Mouse (Mus musculus) lung, postnatal 0 days (tissue): Measurements from ENCODE around the gene Cdc42.
A peak's percentile ranks its signal among the peaks of the same experiment; 100 is the strongest.

Experiments
- CTCF ChIP-seq: IDR thresholded peaks from 2 replicates; pipeline ENCODE4 v1.5.1; 2016; ENCODE audit warnings: antibody characterized with exemption, mild to moderate bottlenecking
- EP300 ChIP-seq: IDR thresholded peaks from 2 replicates; pipeline ENCODE4 v1.6.1; 2016; ENCODE audit warnings: antibody characterized with exemption, mild to moderate bottlenecking, control low read depth

DNA sequence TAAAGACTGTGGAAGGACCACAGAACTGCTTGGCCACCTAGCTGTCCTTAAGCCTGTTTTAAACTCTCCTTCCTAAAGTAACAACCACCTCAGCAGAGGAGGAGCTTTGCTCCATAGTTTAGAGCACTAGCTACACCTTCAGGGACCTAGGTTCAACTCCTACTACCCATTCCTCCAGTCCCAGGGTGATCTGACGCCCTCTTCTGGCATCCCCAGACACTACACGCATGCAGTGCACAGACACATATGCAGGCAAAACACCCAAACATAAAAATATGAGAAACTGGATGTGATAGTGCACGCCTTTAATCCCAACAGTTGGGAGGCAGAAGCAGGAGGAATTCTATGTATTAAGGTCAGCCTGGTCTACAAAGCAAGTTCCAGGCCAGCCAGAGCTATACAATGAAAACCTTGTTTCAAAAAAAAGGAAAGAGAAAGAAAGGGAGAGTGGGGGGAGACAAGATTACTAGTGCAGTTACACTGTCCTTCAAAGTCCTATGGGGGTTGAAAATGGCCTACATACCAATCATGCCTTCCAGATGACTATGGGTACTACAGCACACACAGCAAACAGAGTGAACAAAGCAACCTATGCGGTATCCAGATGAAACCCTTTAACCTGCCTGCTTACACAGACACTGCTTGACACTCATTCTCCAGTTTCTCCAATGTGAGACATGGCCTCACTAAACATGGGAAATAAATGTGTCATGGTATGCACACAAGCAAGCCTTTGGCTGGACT, 41.3 kb downstream of the Cdc42 start:
- TF ChIP-seq CTCF (peak; percentile 46), EP300 (peak; percentile 14; the same call in 1 of the 2 replicates)
